Mouse (Mus musculus) small intestine, adult 2 months (tissue): ENCODE results near the gene Tnr. TPM values are rescaled to one million over a fixed set of nuclear protein-coding genes. Genes with fewer than 3 reads are reported as not detected.

Experiments used
- H3K27ac ChIP-seq: fragments of 200-500 bp; 2 replicates; pipeline ENCODE4 v1.5.1; 2012; ENCODE audit warnings: low read depth, low read length, control low read depth, inconsistent platforms; ENCODE audit not compliant: insufficient read depth
- H3K27me3 ChIP-seq: fragments of 200-500 bp; 2 replicates; pipeline ENCODE4 v1.6.1; 2012; ENCODE audit warnings: mild to moderate bottlenecking, moderate library complexity, low read length, inconsistent platforms; ENCODE audit not compliant: control insufficient read depth, insufficient read depth
- H3K36me3 ChIP-seq: fragments of 200-500 bp; 2 replicates; pipeline ENCODE4 v1.6.1; 2012; ENCODE audit warnings: mild to moderate bottlenecking, low read length, control low read depth, inconsistent platforms; ENCODE audit not compliant: control insufficient read depth, insufficient read depth
- H3K4me1 ChIP-seq: fragments of 200-500 bp; 2 replicates; pipeline ENCODE4 v1.6.1; 2012; ENCODE audit warnings: low read length, inconsistent platforms, mixed read lengths; ENCODE audit not compliant: control insufficient read depth, insufficient read depth, insufficient read length
- H3K4me3 ChIP-seq: fragments of 200-500 bp; 2 replicates; pipeline ENCODE4 v1.5.1; 2012; ENCODE audit warnings: low read depth, mild to moderate bottlenecking, control low read depth, inconsistent platforms, low read length, moderate library complexity
- CTCF ChIP-seq: fragments of 200-500 bp; IDR thresholded peaks from 2 replicates; pipeline ENCODE4 v1.5.1; 2012; ENCODE audit warnings: low read depth, mild to moderate bottlenecking, control low read depth, inconsistent platforms, low read length, moderate library complexity, mixed read lengths; ENCODE audit not compliant: insufficient replicate concordance, insufficient read length; ENCODE audit errors: extremely low read depth
- POLR2A ChIP-seq: fragments of 200-500 bp; IDR thresholded peaks from 2 replicates; pipeline ENCODE4 v1.6.1; 2012; ENCODE audit warnings: low read depth, mild to moderate bottlenecking, control low read depth, inconsistent platforms, low read length, moderate library complexity
- WGBS: fragments of 180-500 bp; shearing (Covaris S2); methylation state at CpG from one replicate; pipeline ENCODE4 v1.1.7; 2018; 5-methylcytosine and 5-hydroxymethylcytosine counted together
- polyA plus RNA-seq: library from polyadenylated mRNA; depleted of rRNA; stranded (reverse); fragments of >200 nt; gene quantifications from 2 replicates; pipeline ENCODE4 v1.2.3, GENCODE M21; 2012

Gene Tnr
- polyA plus RNA-seq, 1 experiment = 0.10 TPM

DNA sequence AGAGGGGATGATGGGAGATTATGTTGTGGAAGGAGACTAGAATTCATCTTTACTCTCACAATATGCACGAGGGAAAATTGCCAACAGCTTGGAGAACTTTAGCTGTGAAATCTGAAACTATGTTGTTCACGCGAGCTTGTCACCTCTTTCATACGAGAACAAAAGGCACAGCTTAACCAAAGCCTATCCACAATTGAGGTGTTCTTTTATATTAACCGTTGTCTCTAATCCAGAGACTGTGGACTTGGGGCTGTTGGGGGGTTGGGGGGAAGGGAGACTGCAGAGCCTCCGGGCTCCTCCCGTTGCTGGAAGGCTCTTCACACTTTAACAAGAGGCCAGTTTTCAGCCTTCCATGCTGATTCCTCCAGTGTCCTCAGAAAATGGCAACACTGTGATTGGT, 14.5 kb downstream of the Tnr start:
- H3K27me3 ChIP-seq = no peaks in the 10 kb centered on the region
- H3K36me3 ChIP-seq = no peaks in the 10 kb centered on the region
- no peak overlapping the region for H3K4me3 ChIP-seq
- 51% methylated on average over 7 of the region's 7 CpGs for WGBS
- H3K4me1 ChIP-seq = no peaks in the 10 kb centered on the region
- no peak overlapping the region for H3K27ac ChIP-seq
- TF ChIP-seq CTCF (no peak), POLR2A (no peak)

DNA sequence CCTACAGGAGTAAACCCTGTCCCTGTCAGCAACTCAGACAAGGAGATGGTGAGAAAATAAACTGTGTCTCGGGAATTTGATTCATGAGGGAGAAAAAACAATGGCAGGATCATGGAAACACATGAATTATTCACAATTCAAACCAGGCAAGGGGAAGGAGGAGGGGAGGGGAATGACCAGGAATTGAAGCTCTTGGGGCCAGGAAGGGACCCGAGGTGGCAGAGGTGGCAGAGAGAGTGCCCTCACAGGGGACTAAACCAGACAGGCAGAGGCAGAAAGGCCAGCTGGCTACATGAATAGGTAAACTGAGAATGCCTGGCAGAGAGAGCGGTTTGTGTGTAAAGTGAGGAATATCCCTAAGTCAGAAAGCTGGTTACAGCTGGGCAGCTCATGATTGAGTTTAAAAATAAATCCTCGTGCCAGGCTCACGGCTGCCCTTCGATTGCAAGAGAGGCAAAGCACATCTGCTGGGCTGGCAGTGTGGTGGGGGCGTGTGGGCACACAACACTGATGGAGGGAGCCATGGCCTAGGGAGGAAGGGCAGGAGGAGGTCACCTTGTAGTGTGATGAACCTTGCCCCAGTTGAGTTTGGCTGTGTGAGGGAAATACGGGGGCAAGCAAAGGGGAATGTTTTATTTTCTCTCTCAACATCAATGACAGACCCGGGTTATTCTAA, 22.0 kb downstream of the Tnr start:
- no peaks in the 10 kb centered on the region for H3K36me3 ChIP-seq
- no peaks in the 10 kb centered on the region for H3K27me3 ChIP-seq
- TF ChIP-seq POLR2A (no peak), CTCF (no peak)
- H3K4me3 ChIP-seq = no peak overlapping the region
- no peak overlapping the region for H3K27ac ChIP-seq
- WGBS = 74% methylated on average over 9 of the region's 9 CpGs
- H3K4me1 ChIP-seq = no peaks in the 10 kb centered on the region

DNA sequence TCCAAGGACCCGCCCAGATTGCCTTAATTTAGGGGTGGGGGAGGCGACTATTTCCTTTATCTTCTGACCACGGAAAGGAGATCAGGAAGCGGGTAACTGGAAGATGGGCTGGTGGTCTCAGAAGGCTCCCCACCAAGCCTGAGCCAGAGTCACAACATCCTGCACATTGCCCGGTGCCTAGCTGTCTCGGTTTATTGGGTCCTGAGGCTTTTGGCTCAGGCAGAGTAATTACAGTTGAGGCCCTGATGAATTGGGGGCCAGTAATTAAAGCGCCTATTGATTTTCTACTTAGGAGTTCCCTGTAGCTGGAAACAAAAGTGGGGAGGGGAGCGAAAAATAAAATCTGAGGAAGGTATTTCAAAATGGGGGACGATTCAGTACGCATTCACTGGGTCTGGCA, 27.5 kb downstream of the Tnr start:
- no peak for TF ChIP-seq CTCF
- TF ChIP-seq POLR2A = no peak
- H3K36me3 ChIP-seq = no peaks in the 10 kb centered on the region
- H3K27ac ChIP-seq = no peak overlapping the region
- H3K4me1 ChIP-seq = no peaks in the 10 kb centered on the region
- WGBS = 57% methylated on average over 10 of the region's 10 CpGs
- H3K4me3 ChIP-seq = no peak overlapping the region
- H3K27me3 ChIP-seq = no peaks in the 10 kb centered on the region

DNA sequence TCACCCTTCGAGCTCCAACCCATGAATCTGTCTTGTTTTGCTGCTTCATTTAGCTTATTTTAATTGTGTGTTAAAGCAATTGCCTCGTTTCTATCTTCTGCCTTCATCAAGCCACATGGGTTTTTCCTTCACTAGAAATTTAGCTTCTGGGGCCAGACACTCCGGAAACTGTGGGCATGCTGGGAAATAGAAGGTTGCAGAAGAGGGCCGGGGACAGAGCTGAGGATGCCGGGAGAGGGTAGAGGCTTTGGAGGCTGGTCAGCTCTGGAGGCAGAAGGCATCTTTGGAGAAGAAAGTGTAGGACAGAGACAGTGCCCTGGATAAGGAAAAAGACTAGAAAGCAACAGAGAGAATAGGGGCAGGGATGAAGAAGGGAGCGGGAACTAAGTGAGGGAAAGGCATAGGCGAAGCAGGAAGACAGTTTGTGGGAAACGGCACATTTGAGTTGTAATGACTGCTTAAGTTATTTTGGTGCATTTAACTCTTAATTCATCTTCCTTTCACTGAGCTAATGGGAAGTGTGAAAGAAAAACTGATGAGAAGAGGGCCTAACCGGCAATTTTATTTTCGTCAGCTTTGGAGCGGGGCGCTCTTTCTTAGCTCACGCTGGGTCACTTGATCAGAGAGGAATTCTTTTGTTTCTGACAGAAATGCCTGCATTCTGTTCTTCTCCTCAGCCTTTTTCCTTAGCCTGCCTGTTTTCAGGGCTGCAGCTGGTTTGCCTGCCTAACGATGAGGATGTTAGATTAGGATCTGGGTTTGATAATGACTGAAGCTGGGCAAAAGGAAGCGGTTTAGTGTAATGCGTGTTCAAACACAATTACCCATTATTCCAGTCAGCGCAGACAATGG, 28.2 kb downstream of the Tnr start:
- TF ChIP-seq POLR2A (no peak), CTCF (no peak)
- H3K27ac ChIP-seq = no peak overlapping the region
- WGBS = 50% methylated on average over 17 of the region's 17 CpGs
- no peaks in the 10 kb centered on the region for H3K4me1 ChIP-seq
- H3K36me3 ChIP-seq = no peaks in the 10 kb centered on the region
- no peaks in the 10 kb centered on the region for H3K27me3 ChIP-seq
- no peak overlapping the region for H3K4me3 ChIP-seq

DNA sequence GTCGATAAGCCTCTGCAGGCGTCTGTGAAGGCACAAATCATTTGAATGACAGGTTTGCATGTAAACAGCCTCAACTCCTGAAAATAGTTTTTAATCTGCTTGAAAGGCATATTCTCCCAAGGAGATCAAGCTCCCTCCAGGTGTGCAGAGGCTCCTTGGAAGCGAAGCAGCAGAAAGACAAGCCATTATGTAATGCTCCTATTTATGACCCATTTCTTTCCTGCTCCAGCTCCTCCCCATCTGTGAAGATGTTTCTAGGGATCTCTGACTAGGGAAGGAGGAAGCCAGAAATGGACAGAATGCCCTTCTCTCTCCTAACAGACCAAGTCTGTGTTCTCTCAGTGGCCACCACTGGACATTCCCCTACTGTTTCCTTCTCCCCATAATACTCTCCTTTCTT, 38.0 kb downstream of the Tnr start:
- TF ChIP-seq POLR2A = no peak
- no peak for TF ChIP-seq CTCF
- Histone ChIP-seq H3K27ac (no peak overlapping the region), H3K27me3 (no peaks in the 10 kb centered on the region), H3K4me1 (no peaks in the 10 kb centered on the region), H3K36me3 (no peaks in the 10 kb centered on the region), H3K4me3 (no peak overlapping the region)
- 67% methylated on average over 3 of the region's 3 CpGs for WGBS

DNA sequence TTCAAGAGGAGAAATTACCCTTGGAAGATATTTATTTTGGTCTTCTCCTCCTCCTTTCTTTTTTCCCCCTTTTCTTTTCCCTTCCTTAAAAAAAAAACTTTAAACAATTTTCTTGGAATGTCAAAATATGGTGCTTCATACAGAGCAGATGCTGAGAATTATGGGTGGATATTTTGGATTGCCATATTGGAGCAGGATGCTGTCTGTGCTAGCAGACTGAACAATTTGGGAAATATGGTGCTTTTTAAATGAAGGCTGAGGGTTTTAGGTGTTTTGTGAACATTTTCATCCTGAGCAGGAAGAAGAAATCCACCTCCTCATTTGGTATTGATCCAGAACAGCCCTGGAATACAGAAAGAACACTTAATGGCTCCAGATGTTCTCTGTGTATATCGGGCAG, 41.6 kb downstream of the Tnr start:
- no peak overlapping the region for H3K4me3 ChIP-seq
- no peaks in the 10 kb centered on the region for H3K27me3 ChIP-seq
- TF ChIP-seq POLR2A (no peak), CTCF (no peak)
- WGBS = 92% methylated on average over 1 of the region's 1 CpGs
- no peaks in the 10 kb centered on the region for H3K36me3 ChIP-seq
- no peak overlapping the region for H3K27ac ChIP-seq
- no peaks in the 10 kb centered on the region for H3K4me1 ChIP-seq

DNA sequence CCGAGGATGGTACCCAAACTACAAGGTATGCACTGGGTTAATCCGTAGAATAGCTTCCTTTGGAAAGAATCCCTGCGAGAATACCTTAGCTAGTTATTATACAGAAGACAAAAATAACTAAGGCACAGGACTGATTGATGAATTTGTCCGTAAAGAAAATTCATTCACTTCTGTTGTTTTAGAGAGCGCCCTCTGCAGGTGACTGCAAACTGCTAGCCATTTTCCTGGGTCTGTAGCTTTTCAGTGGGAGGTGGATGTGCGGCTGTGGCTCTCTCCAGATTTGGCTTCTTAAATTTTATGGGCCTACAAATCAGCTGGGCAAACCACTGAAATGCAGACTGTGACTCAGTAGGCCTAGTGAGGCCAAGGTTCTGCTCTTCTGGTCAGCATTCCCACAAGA, 42.5 kb downstream of the Tnr start:
- H3K4me1 ChIP-seq = no peaks in the 10 kb centered on the region
- 83% methylated on average over 6 of the region's 6 CpGs for WGBS
- no peaks in the 10 kb centered on the region for H3K27me3 ChIP-seq
- H3K4me3 ChIP-seq = no peak overlapping the region
- no peaks in the 10 kb centered on the region for H3K36me3 ChIP-seq
- no peak for TF ChIP-seq CTCF
- no peak for TF ChIP-seq POLR2A
- no peak overlapping the region for H3K27ac ChIP-seq
